In genomic region chr10:42963061-42963460, GRCm38 (mm10) we compare ENCODE assay signal across 12 mouse cellular contexts.
"Had no signal": no experiment of that assay in that cellular context is flagged by ENCODE, and none has a peak within 500 bp of the region (broad histone marks: within the 10 kb centered on the region; RNA-seq: fewer than 3 reads in every experiment).

No protein-coding gene starts in this region.

- H3K4me3 ChIP-seq: left cerebral cortex, adult 2 months; limb, embryonic 12.5 days; limb, embryonic 15.5 days; liver, embryonic 12.5 days; liver, embryonic 15.5 days; midbrain, embryonic 12.5 days; myocyte; neural tube, embryonic 13.5 days had no signal

- H3K27ac ChIP-seq: left cerebral cortex, adult 2 months; limb, embryonic 12.5 days; limb, embryonic 15.5 days; liver, embryonic 12.5 days; liver, embryonic 15.5 days; midbrain, embryonic 12.5 days; neural tube, embryonic 13.5 days had no signal

- H3K9me3 ChIP-seq: limb, embryonic 12.5 days; limb, embryonic 15.5 days; liver, embryonic 12.5 days; liver, embryonic 15.5 days; midbrain, embryonic 12.5 days; neural tube, embryonic 13.5 days had no signal

- DNase-seq: layer of hippocampus, postnatal 36 days; lung, adult 2 months; retina, postnatal 1 day; right cerebral cortex, postnatal 25 days had no signal

- H3K27me3 ChIP-seq: midbrain, embryonic 12.5 days; neural tube, embryonic 13.5 days had no signal

- H3K36me3 ChIP-seq: limb, embryonic 12.5 days; limb, embryonic 15.5 days; liver, embryonic 12.5 days; liver, embryonic 15.5 days; midbrain, embryonic 12.5 days; neural tube, embryonic 13.5 days had no signal
